Mouse (Mus musculus): Measurements from ENCODE around the gene Nthl1. TPM values are rescaled to one million over a fixed set of nuclear protein-coding genes. Genes with fewer than 3 reads are reported as not detected.

Gene Nthl1
- polyA plus RNA-seq, 1 experiment = 4.1 TPM

DNA sequence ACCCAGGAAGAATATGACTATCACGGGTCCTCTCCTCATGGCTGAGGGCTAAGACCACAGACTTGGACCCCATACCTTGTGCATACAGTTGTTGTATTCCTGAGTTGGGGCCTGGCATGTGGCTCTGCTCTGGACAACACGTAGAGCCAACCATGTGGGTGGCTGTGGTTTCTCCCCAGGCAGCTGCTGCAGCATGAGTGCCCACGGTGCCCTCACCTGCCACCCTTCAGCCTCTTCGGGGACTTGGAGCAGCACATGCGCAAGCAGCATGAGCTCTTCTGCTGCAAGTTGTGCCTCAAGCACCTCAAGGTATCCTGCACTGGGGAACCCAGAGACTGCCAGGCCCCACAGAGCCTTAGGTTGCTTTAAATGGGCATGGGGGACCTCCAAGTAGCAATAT, 44.4 kb downstream of the Nthl1 start:
- Histone ChIP-seq H3K4me3 (ENCODE audit: insufficient read depth, low read length) (no peak overlapping the region), H3K4me1 (ENCODE audit: control insufficient read depth, insufficient read depth, low read length) (peaks cover 18% of the 10 kb centered on the region), H3K27ac (ENCODE audit: insufficient read depth, low read depth, low read length) (no peak overlapping the region)
- TF ChIP-seq CTCF (IDR thresholded peaks at IDR 0.05; ENCODE audit: low read depth, low read length) (no peak), POLR2A (IDR thresholded peaks at IDR 0.05; ENCODE audit: borderline replicate concordance, low read depth, low read length) (no peak)

DNA sequence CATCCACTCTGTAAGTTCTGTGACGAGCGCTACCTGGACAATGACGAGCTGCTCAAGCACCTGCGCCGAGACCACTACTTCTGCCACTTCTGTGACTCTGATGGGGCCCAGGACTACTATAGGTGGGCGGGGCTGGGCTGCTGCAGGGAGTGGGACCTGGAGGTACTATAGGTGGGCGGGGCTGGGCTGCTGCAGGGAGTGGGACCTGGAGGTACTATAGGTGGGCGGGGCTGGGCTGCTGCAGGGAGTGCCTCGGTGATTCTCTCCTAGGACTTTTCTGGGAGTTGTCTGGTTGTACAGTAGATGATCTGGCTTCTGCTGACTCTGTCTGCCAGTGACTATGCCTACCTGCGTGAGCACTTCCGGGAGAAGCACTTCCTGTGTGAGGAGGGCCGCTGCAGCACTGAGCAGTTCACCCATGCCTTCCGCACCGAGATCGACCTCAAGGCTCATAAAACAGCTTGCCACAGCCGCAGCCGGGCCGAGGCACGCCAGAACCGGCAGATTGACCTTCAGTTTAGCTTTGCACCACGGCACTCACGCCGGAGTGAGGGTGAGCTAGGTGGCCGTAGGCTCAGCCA, 45.1 kb downstream of the Nthl1 start:
- no peak overlapping the region for H3K27ac ChIP-seq (ENCODE audit: insufficient read depth, low read depth, low read length)
- H3K4me3 ChIP-seq (ENCODE audit: insufficient read depth, low read length) = no peak overlapping the region
- peaks cover 12% of the 10 kb centered on the region for H3K4me1 ChIP-seq (ENCODE audit: control insufficient read depth, insufficient read depth, low read length)
- TF ChIP-seq POLR2A (IDR thresholded peaks at IDR 0.05; ENCODE audit: borderline replicate concordance, low read depth, low read length) = no peak
- no peak for TF ChIP-seq CTCF (IDR thresholded peaks at IDR 0.05; ENCODE audit: low read depth, low read length)

DNA sequence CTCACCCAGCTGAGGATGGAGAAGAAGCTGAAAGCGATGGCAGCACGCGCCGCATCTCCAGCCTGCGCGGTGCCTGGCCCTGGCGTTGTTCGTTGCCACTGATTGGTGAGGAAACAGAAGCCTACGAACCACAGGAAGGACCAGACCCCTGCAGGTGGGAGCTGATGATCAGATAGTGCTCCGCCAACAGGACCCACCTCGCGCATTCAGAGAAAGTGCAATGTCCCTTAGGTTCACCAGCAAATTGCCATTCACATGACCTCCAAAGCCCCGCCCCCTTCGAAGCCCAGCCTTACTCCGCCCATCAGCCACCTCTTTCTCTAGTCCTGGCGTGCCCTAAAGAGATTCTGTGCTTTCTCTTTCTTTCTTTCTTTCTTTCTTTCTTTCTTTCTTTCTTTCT, 54.0 kb downstream of the Nthl1 start:
- TF ChIP-seq POLR2A (IDR thresholded peaks at IDR 0.05; ENCODE audit: borderline replicate concordance, low read depth, low read length) (no peak), CTCF (IDR thresholded peaks at IDR 0.05; ENCODE audit: low read depth, low read length) (no peak)
- Histone ChIP-seq H3K4me3 (ENCODE audit: insufficient read depth, low read length) (no peak overlapping the region), H3K4me1 (ENCODE audit: control insufficient read depth, insufficient read depth, low read length) (peaks cover 13% of the 10 kb centered on the region)

DNA sequence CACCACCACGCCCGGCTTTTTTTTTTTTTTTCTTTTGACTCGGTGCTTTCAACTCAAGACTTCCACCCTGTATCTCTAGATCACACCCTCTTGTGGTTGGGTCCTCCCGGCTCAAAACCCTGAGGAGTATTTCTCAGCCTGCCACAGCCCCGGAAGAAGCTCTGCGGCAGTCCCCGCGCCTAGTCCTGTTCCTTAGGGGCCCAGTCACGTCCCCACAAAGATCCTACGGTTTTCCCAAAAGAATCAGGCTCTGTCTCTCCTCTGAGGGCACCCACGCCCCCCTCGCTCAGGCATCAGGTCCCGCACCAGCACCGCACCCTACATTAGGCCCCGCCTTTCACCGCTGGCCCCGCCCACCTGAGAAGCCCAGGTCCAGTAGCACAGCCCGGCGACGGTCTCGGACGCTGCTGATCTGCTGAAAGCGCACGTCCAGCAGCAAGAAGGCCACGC, 54.7 kb downstream of the Nthl1 start:
- no peak overlapping the region for H3K27ac ChIP-seq (ENCODE audit: insufficient read depth, low read depth, low read length)
- peak overlapping the region; percentile 69 for H3K4me3 ChIP-seq (ENCODE audit: insufficient read depth, low read length)
- peaks cover 19% of the 10 kb centered on the region for H3K4me1 ChIP-seq (ENCODE audit: control insufficient read depth, insufficient read depth, low read length)
- TF ChIP-seq CTCF (IDR thresholded peaks at IDR 0.05; ENCODE audit: low read depth, low read length) = no peak
- TF ChIP-seq POLR2A (IDR thresholded peaks at IDR 0.05; ENCODE audit: borderline replicate concordance, low read depth, low read length) = no peak

More for the DNA sequence above, 54.0 kb downstream of the Nthl1 start:
- H3K27ac ChIP-seq (ENCODE audit: insufficient read depth, low read depth, low read length) = no peak overlapping the region

DNA sequence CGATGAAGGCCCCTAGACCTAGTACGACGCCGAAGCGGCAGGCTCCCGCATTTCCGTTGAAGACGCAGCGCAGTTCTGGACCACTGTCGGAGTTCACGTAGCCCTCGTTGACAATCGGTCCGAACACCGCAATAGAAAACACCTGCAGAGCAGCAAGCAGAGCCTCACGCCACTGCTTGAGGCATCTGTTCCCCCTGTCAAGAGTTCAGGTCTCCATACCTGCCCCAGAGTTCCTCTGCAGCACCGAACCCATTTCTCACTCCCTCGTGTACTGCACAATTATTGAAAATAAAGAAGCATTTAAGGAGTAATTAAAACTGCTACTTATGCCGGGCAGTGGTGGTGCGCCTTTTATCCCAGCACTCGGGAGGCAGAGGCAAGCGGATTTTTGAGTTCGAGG, 55.1 kb downstream of the Nthl1 start:
- peak overlapping the region; percentile 69 for H3K4me3 ChIP-seq (ENCODE audit: insufficient read depth, low read length)

More for the DNA sequence above, 55.1 kb downstream of the Nthl1 start:
- Histone ChIP-seq H3K4me1 (ENCODE audit: control insufficient read depth, insufficient read depth, low read length) (peaks cover 21% of the 10 kb centered on the region), H3K27ac (ENCODE audit: insufficient read depth, low read depth, low read length) (no peak overlapping the region)
- TF ChIP-seq POLR2A (IDR thresholded peaks at IDR 0.05; ENCODE audit: borderline replicate concordance, low read depth, low read length) (no peak), CTCF (IDR thresholded peaks at IDR 0.05; ENCODE audit: low read depth, low read length) (no peak)

Other genes starting within 250 kb of the Nthl1 start
- 65.0 and 72.0 TPM in 2 replicates for gene Rnps1, start 218.1 kb upstream of the Nthl1 start, polyA plus RNA-seq (2012; ENCODE audit: insufficient read depth, insufficient read length, missing spikeins)
- gene Eci1, start 206.0 kb upstream of the Nthl1 start, polyA plus RNA-seq (2012; ENCODE audit: insufficient read depth, insufficient read length, missing spikeins) = 21.5 and 23.3 TPM in 2 replicates
- 3.3 and 3.8 TPM in 2 replicates for gene Dnase1l2, start 189.6 kb upstream of the Nthl1 start, polyA plus RNA-seq (2012; ENCODE audit: insufficient read depth, insufficient read length, missing spikeins)
- 21.7 and 25.0 TPM in 2 replicates for gene E4f1, start 162.4 kb upstream of the Nthl1 start, polyA plus RNA-seq (2012; ENCODE audit: insufficient read depth, insufficient read length, missing spikeins)
- 21.4 and 24.2 TPM in 2 replicates for gene Pgp, start 162.3 kb upstream of the Nthl1 start, polyA plus RNA-seq (2012; ENCODE audit: insufficient read depth, insufficient read length, missing spikeins)
- not detected in 2 replicates for gene Bricd5, start 158.8 kb upstream of the Nthl1 start, polyA plus RNA-seq (2012; ENCODE audit: insufficient read depth, insufficient read length, missing spikeins)
- gene Mlst8, start 153.6 kb upstream of the Nthl1 start, polyA plus RNA-seq (2012; ENCODE audit: insufficient read depth, insufficient read length, missing spikeins) = 14.8 and 16.0 TPM in 2 replicates
- 0.34 TPM in 1 of 2 replicates, not detected in the other for gene Caskin1, start 144.1 kb upstream of the Nthl1 start, polyA plus RNA-seq (2012; ENCODE audit: insufficient read depth, insufficient read length, missing spikeins)
- 88.8 and 102 TPM in 2 replicates for gene Traf7, start 104.7 kb upstream of the Nthl1 start, polyA plus RNA-seq (2012; ENCODE audit: insufficient read depth, insufficient read length, missing spikeins)
- 0.44 TPM in 1 of 2 replicates, not detected in the other for gene Rab26, start 98.5 kb upstream of the Nthl1 start, polyA plus RNA-seq (2012; ENCODE audit: insufficient read depth, insufficient read length, missing spikeins)
- 22.3 and 24.6 TPM in 2 replicates for gene Pkd1, start 82.8 kb upstream of the Nthl1 start, polyA plus RNA-seq (2012; ENCODE audit: insufficient read depth, insufficient read length, missing spikeins)
- 62.1 and 67.7 TPM in 2 replicates for gene Tsc2, start 50 bp upstream of the Nthl1 start, polyA plus RNA-seq (2012; ENCODE audit: insufficient read depth, insufficient read length, missing spikeins)
- 0.98 TPM in 1 of 2 replicates, not detected in the other for gene Slc9a3r2, start 17.6 kb downstream of the Nthl1 start, polyA plus RNA-seq (2012; ENCODE audit: insufficient read depth, insufficient read length, missing spikeins)
- not detected in 2 replicates for gene Npw, start 25.8 kb downstream of the Nthl1 start, polyA plus RNA-seq (2012; ENCODE audit: insufficient read depth, insufficient read length, missing spikeins)
- gene Zfp598, start 37.0 kb downstream of the Nthl1 start, polyA plus RNA-seq (2012; ENCODE audit: insufficient read depth, insufficient read length, missing spikeins) = 28.0 and 29.6 TPM in 2 replicates
- 0.41 and 0.79 TPM in 2 replicates for gene Syngr3, start 57.3 kb downstream of the Nthl1 start, polyA plus RNA-seq (2012; ENCODE audit: insufficient read depth, insufficient read length, missing spikeins)
- 21.6 and 22.0 TPM in 2 replicates for gene Gfer, start 63.5 kb downstream of the Nthl1 start, polyA plus RNA-seq (2012; ENCODE audit: insufficient read depth, insufficient read length, missing spikeins)
- gene Noxo1, start 63.6 kb downstream of the Nthl1 start, polyA plus RNA-seq (2012; ENCODE audit: insufficient read depth, insufficient read length, missing spikeins) = 3.9 and 6.0 TPM in 2 replicates
- gene Tbl3, start 75.0 kb downstream of the Nthl1 start, polyA plus RNA-seq (2012; ENCODE audit: insufficient read depth, insufficient read length, missing spikeins) = 11.7 and 16.9 TPM in 2 replicates
- not detected in 2 replicates for gene Rnf151, start 85.4 kb downstream of the Nthl1 start, polyA plus RNA-seq (2012; ENCODE audit: insufficient read depth, insufficient read length, missing spikeins)
- 685 and 784 TPM in 2 replicates for gene Rps2, start 85.4 kb downstream of the Nthl1 start, polyA plus RNA-seq (2012; ENCODE audit: insufficient read depth, insufficient read length, missing spikeins)
- gene Ndufb10, start 91.8 kb downstream of the Nthl1 start, polyA plus RNA-seq (2012; ENCODE audit: insufficient read depth, insufficient read length, missing spikeins) = 164 and 191 TPM in 2 replicates
- not detected in 2 replicates for gene Rpl3l, start 95.1 kb downstream of the Nthl1 start, polyA plus RNA-seq (2012; ENCODE audit: insufficient read depth, insufficient read length, missing spikeins)
- gene Msrb1, start 104.0 kb downstream of the Nthl1 start, polyA plus RNA-seq (2012; ENCODE audit: insufficient read depth, insufficient read length, missing spikeins) = 214 and 223 TPM in 2 replicates
- gene Hs3st6, start 120.3 kb downstream of the Nthl1 start, polyA plus RNA-seq (2012; ENCODE audit: insufficient read depth, insufficient read length, missing spikeins) = not detected in 2 replicates
- not detected in 2 replicates for gene Meiob, start 171.6 kb downstream of the Nthl1 start, polyA plus RNA-seq (2012; ENCODE audit: insufficient read depth, insufficient read length, missing spikeins)
- gene Hagh, start 207.5 kb downstream of the Nthl1 start, polyA plus RNA-seq (2012; ENCODE audit: insufficient read depth, insufficient read length, missing spikeins) = 39.7 and 44.9 TPM in 2 replicates
- gene Fahd1, start 217.7 kb downstream of the Nthl1 start, polyA plus RNA-seq (2012; ENCODE audit: insufficient read depth, insufficient read length, missing spikeins) = 9.0 and 9.1 TPM in 2 replicates
- not detected in 2 replicates for gene Igfals, start 233.3 kb downstream of the Nthl1 start, polyA plus RNA-seq (2012; ENCODE audit: insufficient read depth, insufficient read length, missing spikeins)